Mouse (Mus musculus) midbrain, embryonic 12.5 days (tissue): ENCODE measurements around the gene Kcnh8. TPM values are rescaled to one million over a fixed set of nuclear protein-coding genes. Genes with fewer than 3 reads are reported as not detected.

Experiments
- ATAC-seq: fragments of 200-750 bp; cut with Nextera tagmentation; 2 replicates; pipeline ENCODE4 v1.8.0; 2017; ENCODE audit warnings: low read depth, moderate TSS enrichment, moderate library complexity; ENCODE audit not compliant: low FRiP score
- H3K27ac ChIP-seq: fragments of 300-500 bp; sonication (generic); replicated peaks from 2 replicates; pipeline ENCODE4 v1.5.1; 2016; ENCODE audit warnings: mild to moderate bottlenecking
- H3K27me3 ChIP-seq: fragments of 300-500 bp; sonication (generic); 2 replicates; pipeline ENCODE4 v1.6.1; 2016; ENCODE audit warnings: mild to moderate bottlenecking
- H3K36me3 ChIP-seq: fragments of 300-500 bp; sonication (generic); 2 replicates; pipeline ENCODE4 v1.6.1; 2016
- H3K4me1 ChIP-seq: fragments of 300-500 bp; sonication (generic); 2 replicates; pipeline ENCODE4 v1.6.1; 2016
- H3K4me2 ChIP-seq: fragments of 300-500 bp; sonication (generic); replicated peaks from 2 replicates; pipeline ENCODE4 v1.6.1; 2016; ENCODE audit warnings: mild to moderate bottlenecking, moderate library complexity
- H3K4me3 ChIP-seq: fragments of 300-500 bp; sonication (generic); 2 replicates; pipeline ENCODE4 v1.5.1; 2016; ENCODE audit warnings: mild to moderate bottlenecking
- H3K9ac ChIP-seq: fragments of 300-500 bp; sonication (generic); replicated peaks from 2 replicates; pipeline ENCODE4 v1.6.1; 2016; ENCODE audit warnings: mild to moderate bottlenecking, moderate library complexity
- H3K9me3 ChIP-seq: fragments of 300-500 bp; sonication (generic); 2 replicates; pipeline ENCODE4 v1.6.1; 2016; ENCODE audit warnings: mild to moderate bottlenecking
- WGBS: fragments of 180-500 bp; shearing (Covaris S2); methylation state at CpG from one replicate; pipeline ENCODE4 v1.1.7; 2016; 5-methylcytosine and 5-hydroxymethylcytosine counted together
- polyA plus RNA-seq: library from polyadenylated mRNA; unstranded; fragments of >200 nt; fragmentation: Nextera tagmentation; extraction: Ambion mirVana; gene quantifications from 2 replicates; pipeline ENCODE4 v1.2.1, GENCODE M21; 2016

Kcnh8 gene
- 3.3 and 4.1 TPM in 2 replicates for polyA plus RNA-seq

- H3K9ac ChIP-seq, result peak within 1 kb of the TSS; percentile 77
- peak within 1 kb of the TSS; percentile 95 for H3K4me2 ChIP-seq
- H3K36me3 ChIP-seq, result no peaks in the 10 kb centered on the region
- ATAC-seq, result peak; percentile 59
- no peaks in the 10 kb centered on the region for H3K9me3 ChIP-seq
- H3K27me3 ChIP-seq, result peaks cover 12% of the 10 kb centered on the region
- peak within 1 kb of the TSS; percentile 64 for H3K4me3 ChIP-seq
- H3K27ac ChIP-seq, result peak within 1 kb of the TSS; percentile 93
- WGBS, result under 1% methylated on average over 40 of the region's 40 CpGs
- H3K4me1 ChIP-seq, result peaks cover 3% of the 10 kb centered on the region; the same call in 1 of the 2 replicates
Observed at GRCm38 (mm10) chr17:52602093-52602780, at the start of gene Kcnh8. Kcnh8 (plus strand) TSS chr17:52602709.

- Histone ChIP-seq H3K9me3 (no peaks in the 10 kb centered on the region), H3K4me3 (no peak overlapping the region), H3K9ac (no peak overlapping the region), H3K36me3 (no peaks in the 10 kb centered on the region), H3K4me2 (peak overlapping the region; percentile 32), H3K27ac (no peak overlapping the region), H3K27me3 (no peaks in the 10 kb centered on the region), H3K4me1 (no peaks in the 10 kb centered on the region)
- peak; percentile 87 for ATAC-seq
- WGBS, result 32% methylated on average over 13 of the region's 13 CpGs
Observed at GRCm38 (mm10) chr17:52559961-52560720, 42.4 kb upstream of the Kcnh8 start.

- no peak for ATAC-seq
- no peaks in the 10 kb centered on the region for H3K4me1 ChIP-seq
Observed at GRCm38 (mm10) chr17:52565467-52566155, 36.9 kb upstream of the Kcnh8 start.

GRCm38 (mm10) chr17:52569584-52570270 is 32.8 kb upstream of the Kcnh8 start:
- Histone ChIP-seq H3K36me3 (no peaks in the 10 kb centered on the region), H3K27ac (no peak overlapping the region), H3K4me1 (no peaks in the 10 kb centered on the region), H3K9ac (no peak overlapping the region), H3K9me3 (no peaks in the 10 kb centered on the region), H3K4me2 (no peak overlapping the region), H3K4me3 (no peak overlapping the region), H3K27me3 (no peaks in the 10 kb centered on the region)
- ATAC-seq, result peak; percentile 83
- 74% methylated on average over 4 of the region's 4 CpGs for WGBS

More at GRCm38 (mm10) chr17:52565467-52566155, 36.9 kb upstream of the Kcnh8 start:
- whole genome bisulfite sequencing, result 62% methylated on average over 4 of the region's 4 CpGs
- no peak overlapping the region for H3K4me2 ChIP-seq
- H3K36me3 ChIP-seq, result no peaks in the 10 kb centered on the region
- H3K27ac ChIP-seq, result no peak overlapping the region
- no peaks in the 10 kb centered on the region for H3K9me3 ChIP-seq
- H3K4me3 ChIP-seq, result no peak overlapping the region
- H3K9ac ChIP-seq, result no peak overlapping the region
- no peaks in the 10 kb centered on the region for H3K27me3 ChIP-seq

GRCm38 (mm10) chr17:52572229-52572628 is 30.3 kb upstream of the Kcnh8 start:
- H3K9me3 ChIP-seq, result no peaks in the 10 kb centered on the region
- 71% methylated on average over 4 of the region's 4 CpGs for whole genome bisulfite sequencing
- no peak overlapping the region for H3K27ac ChIP-seq
- H3K9ac ChIP-seq, result no peak overlapping the region
- H3K4me1 ChIP-seq, result no peaks in the 10 kb centered on the region
- ATAC-seq, result no peak
- H3K4me2 ChIP-seq, result no peak overlapping the region
- no peaks in the 10 kb centered on the region for H3K36me3 ChIP-seq
- no peaks in the 10 kb centered on the region for H3K27me3 ChIP-seq
- no peak overlapping the region for H3K4me3 ChIP-seq

- Histone ChIP-seq H3K27me3 (no peaks in the 10 kb centered on the region), H3K4me1 (no peaks in the 10 kb centered on the region), H3K36me3 (no peaks in the 10 kb centered on the region), H3K27ac (no peak overlapping the region), H3K9ac (no peak overlapping the region), H3K4me2 (no peak overlapping the region), H3K9me3 (no peaks in the 10 kb centered on the region), H3K4me3 (no peak overlapping the region)
- 85% methylated on average over 5 of the region's 5 CpGs for WGBS
- no peak for ATAC-seq
Observed at GRCm38 (mm10) chr17:52591503-52592194, 10.9 kb upstream of the Kcnh8 start.

GRCm38 (mm10) chr17:52599141-52599540 is 3.4 kb upstream of the Kcnh8 start:
- H3K27me3 ChIP-seq, result peaks cover 12% of the 10 kb centered on the region
- no peak overlapping the region for H3K4me2 ChIP-seq
- H3K4me1 ChIP-seq, result peaks cover 3% of the 10 kb centered on the region; the same call in 1 of the 2 replicates
- WGBS, result 90% methylated on average over 3 of the region's 3 CpGs
- ATAC-seq, result no peak
- H3K27ac ChIP-seq, result no peak overlapping the region
- H3K9ac ChIP-seq, result no peak overlapping the region
- H3K4me3 ChIP-seq, result no peak overlapping the region
- no peaks in the 10 kb centered on the region for H3K36me3 ChIP-seq
- no peaks in the 10 kb centered on the region for H3K9me3 ChIP-seq

GRCm38 (mm10) chr17:52600882-52601371 is 1.6 kb upstream of the Kcnh8 start:
- Histone ChIP-seq H3K4me2 (peak overlapping the region; percentile 95), H3K36me3 (no peaks in the 10 kb centered on the region), H3K9me3 (no peaks in the 10 kb centered on the region), H3K4me1 (peaks cover 3% of the 10 kb centered on the region; the same call in 1 of the 2 replicates), H3K9ac (peak overlapping the region; percentile 63), H3K27me3 (peaks cover 12% of the 10 kb centered on the region), H3K4me3 (peak overlapping the region; percentile 64), H3K27ac (peak overlapping the region; percentile 93)
- 0% methylated on average over 22 of the region's 22 CpGs for WGBS
- peak; percentile 92 for ATAC-seq

GRCm38 (mm10) chr17:52602781-52603170 is 267 bp downstream of the Kcnh8 start:
- Histone ChIP-seq H3K9me3 (no peaks in the 10 kb centered on the region), H3K4me3 (peak overlapping the region; percentile 64), H3K27ac (peak overlapping the region; percentile 80), H3K4me2 (peak overlapping the region; percentile 95), H3K27me3 (peaks cover 12% of the 10 kb centered on the region), H3K9ac (peak overlapping the region; percentile 77), H3K4me1 (peaks cover 3% of the 10 kb centered on the region; the same call in 1 of the 2 replicates), H3K36me3 (no peaks in the 10 kb centered on the region)
- no peak for ATAC-seq
- 2% methylated on average over 14 of the region's 14 CpGs for WGBS

GRCm38 (mm10) chr17:52603411-52603810 is 902 bp downstream of the Kcnh8 start:
- no peaks in the 10 kb centered on the region for H3K36me3 ChIP-seq
- no peak overlapping the region for H3K27ac ChIP-seq
- peak overlapping the region; percentile 95 for H3K4me2 ChIP-seq
- H3K4me1 ChIP-seq, result peaks cover 3% of the 10 kb centered on the region; the same call in 1 of the 2 replicates
- WGBS, result 7% methylated on average over 5 of the region's 5 CpGs
- H3K4me3 ChIP-seq, result peak overlapping the region; percentile 64
- H3K9ac ChIP-seq, result no peak overlapping the region
- H3K27me3 ChIP-seq, result peaks cover 12% of the 10 kb centered on the region
- no peak for ATAC-seq
- H3K9me3 ChIP-seq, result no peaks in the 10 kb centered on the region

- no peak overlapping the region for H3K4me3 ChIP-seq
- no peak overlapping the region for H3K9ac ChIP-seq
- H3K27me3 ChIP-seq, result no peaks in the 10 kb centered on the region
- H3K27ac ChIP-seq, result no peak overlapping the region
- H3K4me2 ChIP-seq, result no peak overlapping the region
- no peaks in the 10 kb centered on the region for H3K4me1 ChIP-seq
- WGBS, result 50% methylated on average over 4 of the region's 4 CpGs
- ATAC-seq, result no peak
- no peaks in the 10 kb centered on the region for H3K36me3 ChIP-seq
- no peaks in the 10 kb centered on the region for H3K9me3 ChIP-seq
Observed at GRCm38 (mm10) chr17:52611382-52611781, 8.9 kb downstream of the Kcnh8 start.
